Mouse (Mus musculus) cortical plate, adult 2 months (tissue): ENCODE data around the gene Zfp637. TPM values are rescaled to one million over a fixed set of nuclear protein-coding genes. Genes with fewer than 3 reads are reported as not detected.
"Not testable (repeated sequence)": the region's sequence is repeated elsewhere in the genome, so short reads cannot be mapped to it uniquely, and the experiment has no call there.

Experiments used
- H3K27ac ChIP-seq: fragments of 200-500 bp; 2 replicates; pipeline ENCODE4 v1.5.1; 2012; ENCODE audit warnings: low read length, control low read depth, inconsistent platforms; ENCODE audit not compliant: insufficient read depth
- H3K4me1 ChIP-seq: fragments of 200-500 bp; 2 replicates; pipeline ENCODE4 v1.6.1; 2011; ENCODE audit warnings: low read length; ENCODE audit not compliant: control insufficient read depth, insufficient read depth
- H3K4me3 ChIP-seq: fragments of 200-500 bp; 2 replicates; pipeline ENCODE4 v1.5.1; 2011; ENCODE audit warnings: mild to moderate bottlenecking, low read length, control low read depth; ENCODE audit not compliant: insufficient read depth
- CTCF ChIP-seq: fragments of 200-500 bp; IDR thresholded peaks from 2 replicates; pipeline ENCODE4 v1.5.1; 2011; ENCODE audit warnings: mild to moderate bottlenecking, control low read depth, low read length; ENCODE audit not compliant: insufficient read depth; ENCODE audit errors: extremely low read depth
- POLR2A ChIP-seq: fragments of 200-500 bp; IDR thresholded peaks from 2 replicates; pipeline ENCODE4 v1.6.1; 2011; ENCODE audit warnings: mild to moderate bottlenecking, low read length, control low read depth; ENCODE audit not compliant: insufficient read depth; ENCODE audit errors: extremely low read depth
- polyA plus RNA-seq: library from polyadenylated mRNA; depleted of rRNA; stranded (reverse); fragments of >200 nt; gene quantifications from 2 replicates; pipeline ENCODE4 v1.2.3, GENCODE M21; 2012

Zfp637 gene
- polyA plus RNA-seq, 1 experiment: 66.7 TPM

- H3K4me1 ChIP-seq: no peaks in the 10 kb centered on the region
- no peak overlapping the region for H3K27ac ChIP-seq
- TF ChIP-seq POLR2A (no peak), CTCF (no peak)
- peak overlapping the region; percentile 74; the same call in 1 of the 2 replicates for H3K4me3 ChIP-seq
These were observed 21.5 kb downstream of the Zfp637 start for GRCm38 (mm10) chr6:117862465-117862864.

GRCm38 (mm10) chr6:117862899-117863620, 22.1 kb downstream of the Zfp637 start:
- Histone ChIP-seq H3K4me1 (no peaks in the 10 kb centered on the region), H3K27ac (peak overlapping the region; percentile 41), H3K4me3 (peak overlapping the region; percentile 74)
- TF ChIP-seq CTCF: no peak
- peak; percentile 71; the same call in 1 of the 2 replicates for TF ChIP-seq POLR2A

GRCm38 (mm10) chr6:117863751-117864150, 22.8 kb downstream of the Zfp637 start:
- TF ChIP-seq POLR2A (no peak), CTCF (no peak)
- H3K27ac ChIP-seq: peak overlapping the region; percentile 41; the same call in 1 of the 2 replicates
- H3K4me1 ChIP-seq: no peaks in the 10 kb centered on the region
- H3K4me3 ChIP-seq: peak overlapping the region; percentile 74

DNA sequence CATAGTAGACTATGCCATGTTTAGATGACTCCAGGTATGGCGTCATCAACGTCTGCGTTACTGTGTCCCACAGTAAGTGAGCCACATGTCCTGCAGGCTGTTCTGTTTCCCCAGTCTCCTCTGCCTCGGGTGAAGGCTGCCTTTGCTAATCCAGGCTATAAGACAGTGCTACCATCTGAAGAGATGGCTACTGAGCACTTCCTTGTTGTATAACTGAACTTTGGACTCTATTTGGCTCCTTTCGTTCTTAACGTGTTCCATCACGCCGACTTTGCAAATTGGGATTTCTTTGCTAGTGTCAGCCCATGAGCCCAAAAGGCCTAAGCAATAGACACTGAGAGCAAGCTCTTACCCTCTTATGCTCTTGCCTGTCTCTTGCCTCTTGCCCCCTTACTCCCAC, 27.2 kb downstream of the Zfp637 start:
- Histone ChIP-seq H3K4me1 (no peaks in the 10 kb centered on the region), H3K4me3 (no peak overlapping the region), H3K27ac (no peak overlapping the region)
- TF ChIP-seq POLR2A: no peak
- TF ChIP-seq CTCF: no peak

DNA sequence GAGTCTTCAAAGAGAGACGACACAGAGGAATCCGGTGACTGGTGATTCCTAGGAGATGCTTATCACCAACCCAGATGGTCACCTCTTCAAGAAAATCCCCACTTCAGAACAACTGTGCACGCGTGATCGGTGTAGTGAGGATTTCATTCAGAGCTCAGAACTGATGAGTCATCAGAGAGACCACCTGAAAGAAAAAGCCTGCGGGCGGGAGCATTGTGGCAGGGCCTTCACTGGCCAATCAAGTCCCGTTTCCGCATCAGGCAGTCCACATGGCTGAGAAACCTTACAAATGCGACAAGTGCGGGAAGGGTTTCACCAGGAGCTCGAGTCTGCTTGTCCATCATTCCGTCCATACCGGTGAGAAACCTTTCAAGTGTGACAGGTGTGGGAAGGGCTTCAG, 30.1 kb downstream of the Zfp637 start:
- H3K4me3 ChIP-seq: no peak overlapping the region
- no peaks in the 10 kb centered on the region for H3K4me1 ChIP-seq
- no peak for TF ChIP-seq POLR2A
- TF ChIP-seq CTCF: no peak
- no peak overlapping the region for H3K27ac ChIP-seq

GRCm38 (mm10) chr6:117873450-117873849, 32.5 kb downstream of the Zfp637 start:
- not testable (repeated sequence) for H3K4me3 ChIP-seq, H3K27ac ChIP-seq, H3K4me1 ChIP-seq

GRCm38 (mm10) chr6:117874621-117875281, 33.8 kb downstream of the Zfp637 start:
- Histone ChIP-seq H3K4me1 (no peaks in the 10 kb centered on the region), H3K27ac (no peak overlapping the region), H3K4me3 (no peak overlapping the region)
- TF ChIP-seq CTCF (no peak), POLR2A (no peak)

GRCm38 (mm10) chr6:117878700-117879407, 37.9 kb downstream of the Zfp637 start:
- TF ChIP-seq CTCF: no peak
- Histone ChIP-seq H3K4me1 (no peaks in the 10 kb centered on the region; the same call in 1 of the 2 replicates), H3K4me3 (peak overlapping the region; percentile 38), H3K27ac (peak overlapping the region; percentile 97)

- no peaks in the 10 kb centered on the region; the same call in 1 of the 2 replicates for H3K4me1 ChIP-seq
- peak overlapping the region; percentile 38 for H3K4me3 ChIP-seq
- peak; percentile 93 for TF ChIP-seq CTCF
- peak; percentile 97 for TF ChIP-seq POLR2A
- peak overlapping the region; percentile 97 for H3K27ac ChIP-seq
These were observed 38.6 kb downstream of the Zfp637 start for GRCm38 (mm10) chr6:117879408-117880115.
